Mouse (Mus musculus) layer of hippocampus, adult 11-12 months (tissue): ENCODE data around the gene Als2cr12.
"Not testable (repeated sequence)": the region's sequence is repeated elsewhere in the genome, so short reads cannot be mapped to it uniquely, and the experiment has no call there.

Source experiments
- DNase-seq: peaks from one replicate; pipeline ENCODE4 v3.0.0; 2022; ENCODE audit warnings: low spot score

Gene Als2cr12

DNA sequence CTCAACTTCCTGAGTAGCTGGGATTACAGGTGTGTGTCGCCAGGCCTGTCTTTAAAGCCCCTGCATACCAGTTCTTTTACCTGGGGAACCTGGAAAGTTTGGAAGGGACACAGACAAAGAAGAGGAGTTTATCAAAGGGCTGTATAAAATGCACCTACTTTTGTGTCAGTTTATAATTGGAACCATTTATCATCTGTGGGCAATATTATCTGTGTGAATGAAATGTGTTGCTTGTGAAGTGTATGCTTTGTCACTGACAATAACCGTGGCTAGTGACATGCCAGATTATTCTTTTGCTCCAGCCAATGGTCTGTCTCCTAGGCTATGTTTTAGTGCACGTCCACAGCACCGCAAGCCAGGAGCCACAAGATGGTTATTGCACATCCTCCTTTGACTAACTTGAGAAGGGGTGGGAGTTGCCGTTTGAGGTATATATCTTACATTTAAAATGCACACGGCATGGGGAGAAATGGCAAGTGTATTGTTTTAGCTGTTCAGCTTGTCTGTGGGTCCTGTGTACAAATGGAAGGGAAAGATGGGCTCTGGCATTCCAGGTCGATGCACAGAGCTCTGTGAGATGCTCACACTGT is 23.7 kb upstream of the Als2cr12 start:
- no peak for DNase-seq

DNA sequence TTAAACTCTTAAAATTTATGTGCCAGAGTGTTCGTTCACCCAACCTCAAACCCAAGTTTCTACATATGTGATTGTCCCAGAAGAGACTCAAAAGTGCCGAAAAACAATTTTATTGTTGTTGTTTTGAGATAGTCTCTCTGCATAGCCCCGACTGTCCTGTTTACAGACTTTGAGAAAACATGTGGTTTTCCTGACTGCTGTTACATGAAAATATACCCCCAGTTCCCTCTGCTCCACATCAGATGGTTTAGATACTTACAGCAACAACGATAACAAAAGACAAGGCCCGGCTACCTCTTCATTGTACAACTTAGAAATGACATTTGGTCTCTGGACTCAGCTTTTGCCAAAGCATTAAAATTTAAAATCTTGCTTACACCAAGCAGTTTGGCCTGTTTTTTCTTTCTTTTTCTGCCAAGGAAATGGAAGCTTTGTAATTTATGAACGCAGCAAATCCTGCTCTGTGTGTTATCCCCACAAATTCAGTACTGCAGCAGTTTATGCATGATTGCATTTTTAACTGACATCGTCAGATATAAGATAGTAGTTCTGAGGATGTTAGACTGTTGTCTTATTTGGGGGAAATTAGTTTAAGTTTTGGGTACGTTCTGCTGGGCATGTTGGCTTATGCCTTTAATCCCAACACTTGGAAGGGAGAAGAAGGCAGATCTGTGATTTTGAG is 21.9 kb upstream of the Als2cr12 start:
- DNase-seq: no peak

DNA sequence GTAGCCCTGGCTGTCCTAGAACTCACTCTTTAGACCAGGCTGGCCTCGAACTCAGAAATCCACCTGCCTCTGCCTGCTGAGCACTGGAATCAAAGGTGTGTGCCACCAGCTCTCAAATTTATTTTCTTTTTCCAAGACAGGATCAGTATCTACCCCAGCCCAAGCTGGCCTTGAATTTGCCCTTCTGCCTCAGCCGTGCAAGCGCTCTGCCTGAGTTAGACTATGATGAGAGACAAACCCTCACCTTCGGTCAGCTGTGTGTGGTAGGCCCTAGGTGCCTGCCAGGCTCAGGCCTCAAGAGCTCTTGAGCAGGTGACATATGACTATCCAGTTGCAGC is 21.1 kb upstream of the Als2cr12 start:
- no peak for DNase-seq

DNA sequence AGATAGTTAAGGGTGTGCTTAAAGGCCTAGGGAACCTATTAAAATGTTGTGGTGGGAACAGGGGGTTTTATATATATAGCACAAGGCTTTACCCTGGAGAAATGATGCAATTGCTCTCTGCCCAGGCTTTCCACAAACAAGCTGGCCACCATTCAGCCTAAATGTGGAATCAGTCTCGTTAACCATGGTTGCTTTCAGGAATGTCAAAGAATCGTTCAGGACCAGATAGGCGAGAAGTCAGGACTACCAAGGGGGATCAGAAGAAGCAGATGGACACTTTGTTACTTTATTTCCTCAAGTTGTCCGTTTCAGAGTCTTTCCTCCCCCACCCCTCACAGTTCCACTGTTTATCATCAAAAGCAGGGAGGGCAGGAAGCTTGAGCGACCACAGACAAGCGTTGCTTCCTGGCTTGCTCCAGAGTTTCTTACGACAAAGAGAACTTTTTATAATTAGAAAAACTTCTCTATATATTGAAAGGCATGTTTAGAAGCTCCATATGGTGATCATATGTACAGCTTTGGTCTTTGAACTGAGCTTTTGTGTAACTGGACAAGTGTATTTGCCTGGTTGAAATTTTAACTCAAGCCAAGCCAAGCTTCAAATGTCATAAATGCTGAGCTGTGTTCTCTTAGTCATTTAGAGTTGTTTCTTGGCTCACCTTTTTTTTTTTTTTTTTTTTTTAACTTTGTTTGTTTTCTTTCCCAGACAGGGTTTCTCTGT is 20.5 kb upstream of the Als2cr12 start:
- no peak for DNase-seq

DNA sequence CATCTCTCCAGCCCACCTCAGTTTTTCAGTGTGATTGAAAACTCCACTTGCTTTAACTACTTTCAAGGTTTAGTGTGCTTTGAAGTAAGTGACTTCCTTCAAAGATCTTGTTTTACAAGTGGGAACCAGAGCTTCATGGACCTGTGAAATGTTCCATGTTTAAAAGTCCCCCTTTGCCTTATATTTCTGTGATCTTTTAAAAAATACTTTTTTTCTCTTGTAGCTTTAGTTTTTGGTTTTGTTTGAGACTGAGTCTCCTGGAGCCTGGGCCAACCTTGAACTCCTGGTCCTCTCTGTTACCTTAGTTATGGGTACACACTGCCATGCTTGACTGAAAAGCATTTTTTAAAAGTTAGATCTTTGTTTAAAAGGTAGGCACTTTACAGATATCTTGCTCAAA is 19.7 kb upstream of the Als2cr12 start:
- no peak for DNase-seq

DNA sequence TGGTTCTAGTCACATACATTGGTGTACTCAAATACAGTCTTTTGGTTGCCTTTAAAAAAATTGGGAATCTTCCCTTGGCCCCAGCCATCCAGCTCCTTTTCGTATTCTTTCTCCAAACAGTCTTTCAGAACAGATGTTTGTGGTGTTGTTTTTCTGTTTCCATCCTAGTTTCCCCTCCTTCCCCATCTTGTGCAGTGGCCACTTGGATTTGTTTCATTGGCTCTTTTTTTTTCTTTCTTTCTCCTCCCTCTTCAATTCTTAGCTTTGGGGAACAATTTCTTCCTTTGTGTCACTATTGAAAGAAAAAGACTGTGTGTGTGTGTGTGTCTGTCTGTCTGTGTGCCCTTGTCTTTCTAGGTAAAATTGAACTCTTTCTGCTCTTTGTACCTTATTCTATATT is 18.6 kb upstream of the Als2cr12 start:
- DNase-seq: no peak

DNA sequence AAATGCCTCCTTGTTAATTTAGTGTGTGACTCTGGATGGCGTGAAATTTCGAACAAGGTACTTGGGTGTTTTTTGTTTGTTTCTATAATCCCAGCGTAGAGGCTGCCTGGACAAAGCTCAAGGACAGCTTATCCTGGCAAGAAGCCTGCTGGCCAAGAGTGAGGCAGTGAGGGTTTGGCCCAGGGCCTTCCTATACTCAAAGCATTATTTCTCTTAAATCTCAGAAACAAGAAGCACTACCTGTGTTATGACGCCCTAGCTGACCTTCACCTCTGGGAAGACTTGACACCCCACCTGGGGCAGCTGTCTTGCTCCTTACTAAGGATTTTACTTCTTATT is 18.1 kb upstream of the Als2cr12 start:
- DNase-seq: peak; percentile 47

DNA sequence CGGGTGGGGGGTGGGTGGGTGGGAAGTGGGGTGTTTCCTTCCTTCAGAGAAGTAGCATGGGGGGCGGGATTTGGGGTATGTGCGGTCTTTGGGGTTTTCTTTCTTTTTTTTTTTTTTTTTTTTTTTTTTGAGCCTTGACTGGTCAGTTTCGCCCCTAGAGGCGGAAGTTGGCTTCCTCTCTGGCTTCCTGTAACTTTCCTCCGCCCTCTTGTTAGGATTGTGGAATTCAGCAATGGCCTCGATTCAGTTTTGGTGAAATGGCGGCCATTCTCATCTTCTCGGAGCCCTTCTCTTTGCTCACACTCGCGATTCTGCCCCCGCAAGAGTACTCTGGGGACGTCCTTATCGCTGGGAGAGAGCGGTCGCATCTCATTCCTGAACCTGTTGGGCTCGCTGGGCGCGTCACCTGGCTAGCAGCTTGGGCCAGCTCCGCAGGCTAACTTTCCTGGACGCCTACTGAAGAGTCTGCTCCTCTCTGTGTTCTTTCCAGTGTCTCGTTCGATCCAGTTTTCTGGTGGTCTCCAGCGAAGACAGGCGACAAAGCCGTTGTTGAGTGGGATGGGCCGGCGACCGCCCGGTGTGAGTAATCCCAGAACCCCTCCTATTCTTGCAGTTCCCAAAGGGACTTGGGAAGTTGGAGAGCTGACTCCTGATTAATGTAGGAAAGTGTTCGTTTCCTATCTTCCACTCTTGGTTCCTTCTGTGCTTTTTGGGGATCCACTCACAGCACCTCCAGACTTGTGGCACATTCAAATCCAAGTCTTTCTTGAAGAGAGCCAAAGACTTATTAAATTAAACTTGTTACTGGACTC is 17.5 kb upstream of the Als2cr12 start:
- peak; percentile 52 for DNase-seq

DNA sequence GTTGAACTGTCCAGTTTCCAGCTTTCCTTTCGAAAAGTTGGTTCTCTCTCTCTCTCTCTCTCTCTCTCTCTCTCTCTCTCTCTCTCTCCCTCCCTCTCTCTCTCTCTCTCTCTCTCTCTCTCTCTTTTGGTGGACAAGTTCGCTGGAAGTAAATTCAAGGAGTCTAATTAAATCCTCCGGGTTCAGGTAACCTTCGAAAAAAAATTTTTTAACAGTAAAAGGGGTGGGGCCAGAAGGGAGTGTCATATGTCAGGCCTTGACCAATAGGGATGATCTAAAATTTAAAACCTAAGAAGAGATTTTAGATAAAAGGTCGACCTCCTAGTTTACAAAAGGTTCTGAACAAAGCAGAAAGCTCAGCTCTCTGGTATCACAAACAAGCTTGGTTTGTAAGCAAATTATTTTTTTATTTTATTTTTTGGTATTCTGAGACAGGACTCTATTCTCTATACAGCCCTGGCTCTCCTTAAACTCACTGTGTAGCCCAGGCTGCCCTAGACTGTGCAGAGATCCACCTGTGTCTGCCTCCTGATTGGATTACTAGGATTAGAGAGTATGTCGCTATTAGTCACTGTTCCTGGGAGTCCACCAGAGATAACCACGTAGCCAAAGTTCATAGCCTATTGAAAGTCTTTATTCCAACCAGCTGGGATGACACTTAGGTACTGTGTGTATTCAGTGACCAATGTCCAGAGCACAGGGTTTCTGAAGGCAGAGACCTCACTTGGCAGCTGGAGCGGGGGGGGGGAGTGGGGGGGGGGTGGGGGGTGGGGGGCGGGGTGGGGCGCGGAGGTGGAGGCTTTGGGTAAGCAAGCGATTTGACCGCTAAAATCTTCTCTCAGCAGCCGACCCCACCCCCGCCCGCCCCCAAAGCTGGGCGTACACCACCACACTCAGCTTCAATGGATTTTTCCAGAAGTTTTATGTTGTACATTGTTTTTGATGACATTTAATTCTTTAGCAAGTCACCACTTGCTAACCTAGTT is 16.6 kb upstream of the Als2cr12 start:
- DNase-seq: no peak

DNA sequence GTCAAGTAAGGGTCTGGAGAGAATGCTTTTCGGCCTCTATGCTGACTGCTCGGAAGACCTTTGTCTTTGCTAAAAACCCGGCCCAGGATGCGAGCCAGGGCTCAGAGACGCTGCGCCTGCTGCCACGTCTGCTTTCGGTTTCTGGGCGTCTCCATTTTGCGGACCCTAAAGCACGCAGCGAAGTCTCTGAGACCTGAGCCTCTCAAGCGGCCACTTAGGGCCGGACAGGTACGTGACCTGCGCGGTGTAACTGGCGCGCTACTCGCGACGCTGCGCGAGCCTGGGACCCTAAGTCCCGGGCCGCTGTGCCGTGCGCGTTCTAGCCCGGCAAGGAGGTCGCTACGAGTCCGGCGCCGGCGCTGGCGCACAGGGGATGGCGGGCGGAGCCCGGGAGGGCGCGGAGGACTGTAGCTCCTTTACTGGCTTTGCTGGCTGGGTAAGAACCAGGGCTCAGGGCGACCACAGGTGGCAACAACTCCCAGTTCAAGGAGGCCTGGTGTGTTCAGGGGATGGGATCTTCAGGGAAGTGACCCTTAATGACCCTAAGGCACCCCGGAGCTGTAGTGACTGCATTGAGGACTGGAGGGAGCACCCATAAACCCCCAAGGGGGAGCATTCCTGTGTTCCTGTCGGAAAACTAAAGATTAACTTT is 15.7 kb upstream of the Als2cr12 start, which contains the start of gene Cflar:
Gene Cflar, plus strand, starts transcription at position 144 of the 652 bp plus-strand sequence.
- peak; percentile 59 for DNase-seq

DNA sequence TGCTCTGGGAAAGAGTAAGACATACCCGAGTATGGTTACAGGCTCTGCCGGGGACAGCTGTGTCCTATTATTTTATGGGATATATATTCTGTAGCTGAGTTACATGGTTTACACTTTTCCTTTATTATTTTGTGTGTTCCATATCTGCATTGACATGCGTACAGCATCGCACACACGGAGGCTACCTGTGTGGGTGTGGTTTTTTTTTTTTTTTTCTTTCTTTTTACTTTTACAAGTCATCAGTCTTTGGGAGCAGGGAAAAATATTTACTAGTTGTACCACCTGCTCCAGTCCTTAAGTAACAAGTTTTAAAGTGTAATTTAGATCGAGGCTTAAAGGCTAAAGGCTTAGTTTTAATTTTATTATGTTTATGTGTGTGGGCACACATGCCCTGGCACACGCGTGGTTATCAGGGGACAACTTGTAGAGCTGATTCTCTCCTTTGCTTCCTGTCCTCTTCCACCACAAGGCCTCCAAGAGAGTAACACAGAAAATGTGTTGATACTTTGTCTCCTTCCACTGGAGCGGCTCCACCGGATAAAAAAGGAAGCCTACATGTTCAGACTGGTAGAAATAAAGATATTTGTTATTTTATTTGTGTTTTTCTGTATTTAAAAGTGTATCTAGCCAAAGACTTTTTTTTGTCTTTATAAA is 15.0 kb upstream of the Als2cr12 start:
- no peak for DNase-seq

DNA sequence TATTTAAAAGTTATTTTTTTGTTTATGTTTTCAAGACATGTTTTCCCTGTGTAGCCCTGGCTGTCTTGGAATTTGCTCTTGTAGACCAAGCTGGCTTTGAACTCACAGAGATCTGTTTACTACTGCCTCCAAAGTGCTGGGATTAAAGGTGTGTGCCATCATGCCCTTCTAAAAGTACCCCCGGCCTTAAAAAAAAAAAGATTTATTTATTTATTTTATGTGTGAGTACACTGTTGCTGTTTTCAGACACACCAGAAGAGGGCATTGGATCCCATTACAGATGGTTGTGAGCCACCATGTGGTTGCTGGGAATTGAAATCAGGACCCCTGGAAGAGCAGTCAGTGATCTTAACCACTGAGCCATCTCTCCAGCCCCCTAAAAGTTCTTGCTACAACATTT is 14.3 kb upstream of the Als2cr12 start:
- not testable (repeated sequence) for DNase-seq

DNA sequence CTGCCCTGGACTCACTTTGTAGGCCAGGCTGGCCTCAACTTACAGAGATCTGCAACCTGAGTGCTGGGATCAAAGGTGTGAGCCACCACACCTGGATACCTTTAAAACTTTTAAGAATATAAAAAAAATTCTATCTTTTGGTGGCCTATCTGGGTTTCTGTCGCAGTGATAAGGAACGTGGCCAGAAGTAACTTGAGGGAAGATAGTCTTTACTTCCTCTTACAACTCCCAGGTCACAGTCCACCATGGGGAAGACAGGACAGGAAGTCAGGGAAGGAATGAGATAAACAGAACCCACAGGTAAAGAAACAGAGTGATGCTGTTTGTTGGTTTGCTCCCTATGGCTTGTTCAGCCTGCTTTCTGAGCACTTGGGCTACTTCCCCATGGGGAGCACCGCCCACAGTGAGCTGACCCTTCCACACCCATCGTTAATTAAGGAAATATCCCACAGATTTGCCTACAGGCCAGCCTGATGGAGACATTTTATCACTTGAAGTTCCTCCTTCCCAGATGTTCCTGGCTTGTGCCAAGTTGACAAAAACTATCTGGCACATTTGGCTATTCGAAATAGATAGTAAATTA is 4.9 kb upstream of the Als2cr12 start:
- DNase-seq: not testable (repeated sequence)

DNA sequence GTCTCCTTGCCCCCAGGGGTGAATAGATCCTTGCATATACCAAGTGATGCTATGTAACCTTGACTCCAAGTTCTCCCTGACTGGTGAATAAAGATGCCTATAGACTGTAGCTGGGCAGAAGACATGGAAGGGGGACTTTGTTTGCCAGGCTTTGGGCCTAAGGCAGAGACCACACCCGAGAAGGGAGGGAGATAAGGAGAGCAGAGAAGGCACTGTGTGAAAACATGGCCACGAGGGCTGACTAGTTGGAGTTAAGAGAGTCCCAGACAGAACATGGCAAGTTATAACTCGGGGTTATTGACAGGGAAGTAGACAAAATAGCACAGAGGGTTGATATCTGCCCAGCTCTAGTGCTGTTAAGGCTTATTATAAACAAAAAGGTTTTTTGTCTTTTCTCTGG is 4.2 kb upstream of the Als2cr12 start:
- no peak for DNase-seq

DNA sequence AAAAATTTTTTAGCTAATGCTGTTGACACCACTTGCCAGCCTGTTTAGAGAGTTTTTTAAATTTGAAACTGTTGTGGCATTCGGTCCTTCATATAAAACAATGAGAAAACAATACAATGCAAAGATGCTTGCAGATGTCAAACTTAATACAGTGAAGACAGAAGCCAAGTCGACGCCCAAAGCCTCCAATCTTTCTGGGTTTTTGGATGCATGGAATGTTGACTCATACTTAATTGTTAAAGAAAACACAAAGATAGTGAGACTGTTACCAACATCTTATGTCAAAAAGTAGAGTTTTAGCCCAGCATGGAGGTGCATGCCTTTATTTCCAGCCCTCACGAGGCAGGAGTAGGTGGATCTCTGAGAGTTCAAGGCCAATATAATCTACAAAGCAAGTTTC is 3.0 kb upstream of the Als2cr12 start:
- no peak for DNase-seq

DNA sequence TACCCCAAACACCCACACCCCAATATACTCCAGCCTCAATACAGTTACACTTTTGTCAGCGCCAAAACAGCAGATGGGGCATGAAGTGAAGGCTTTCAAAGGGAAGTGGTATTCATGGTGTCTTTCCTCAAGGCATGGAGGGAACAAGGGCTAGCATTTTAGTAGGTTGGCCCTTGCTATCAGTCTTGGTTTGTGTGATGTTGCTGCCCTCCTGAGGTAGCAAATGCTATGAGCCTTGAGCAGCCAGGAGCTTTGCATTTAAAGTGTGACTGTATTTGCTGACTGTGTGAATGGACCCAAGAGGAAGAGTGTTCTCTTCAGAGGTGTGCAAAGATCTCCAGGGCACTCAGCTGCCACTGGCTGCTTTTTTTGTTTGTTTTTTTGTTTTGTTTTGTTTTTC is 1.8 kb upstream of the Als2cr12 start:
- DNase-seq: peak; percentile 26

DNA sequence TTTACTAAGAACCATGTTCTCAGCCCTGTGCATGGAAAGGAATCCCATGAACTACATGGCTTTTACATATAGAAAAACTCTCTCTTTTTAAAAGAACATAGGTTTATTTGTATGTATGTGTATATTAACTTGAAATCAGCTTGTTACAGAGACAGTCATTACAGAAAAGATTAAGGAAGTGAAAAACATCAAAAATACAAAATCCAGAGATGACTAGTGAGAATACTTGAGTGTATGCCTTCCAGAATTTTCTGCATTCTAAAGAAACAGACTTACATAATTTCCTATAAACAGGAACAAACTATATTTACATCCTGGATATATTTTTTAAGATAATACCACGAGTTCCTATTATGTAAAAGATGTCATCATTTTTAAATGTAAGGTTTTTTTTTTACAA is 2.1 kb downstream of the Als2cr12 start:
- no peak for DNase-seq

DNA sequence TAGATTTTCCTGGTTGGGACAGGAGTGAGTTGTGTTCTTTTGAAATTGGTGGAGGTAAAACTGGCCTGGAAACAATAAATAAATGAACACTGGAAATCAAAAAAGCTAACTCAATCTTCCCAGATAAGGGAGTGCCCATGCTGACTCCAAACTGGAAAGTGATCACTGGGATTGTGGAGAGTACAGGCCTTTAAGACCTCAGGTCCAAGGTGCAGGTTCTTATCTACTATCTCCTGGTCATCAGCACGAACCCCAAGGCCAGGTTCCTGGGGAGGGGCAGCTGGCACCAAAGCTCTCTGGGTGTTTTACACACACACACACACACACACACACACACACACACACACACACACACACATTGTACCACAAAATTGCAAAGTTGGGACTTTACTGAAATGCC is 4.1 kb downstream of the Als2cr12 start:
- not testable (repeated sequence) for DNase-seq

DNA sequence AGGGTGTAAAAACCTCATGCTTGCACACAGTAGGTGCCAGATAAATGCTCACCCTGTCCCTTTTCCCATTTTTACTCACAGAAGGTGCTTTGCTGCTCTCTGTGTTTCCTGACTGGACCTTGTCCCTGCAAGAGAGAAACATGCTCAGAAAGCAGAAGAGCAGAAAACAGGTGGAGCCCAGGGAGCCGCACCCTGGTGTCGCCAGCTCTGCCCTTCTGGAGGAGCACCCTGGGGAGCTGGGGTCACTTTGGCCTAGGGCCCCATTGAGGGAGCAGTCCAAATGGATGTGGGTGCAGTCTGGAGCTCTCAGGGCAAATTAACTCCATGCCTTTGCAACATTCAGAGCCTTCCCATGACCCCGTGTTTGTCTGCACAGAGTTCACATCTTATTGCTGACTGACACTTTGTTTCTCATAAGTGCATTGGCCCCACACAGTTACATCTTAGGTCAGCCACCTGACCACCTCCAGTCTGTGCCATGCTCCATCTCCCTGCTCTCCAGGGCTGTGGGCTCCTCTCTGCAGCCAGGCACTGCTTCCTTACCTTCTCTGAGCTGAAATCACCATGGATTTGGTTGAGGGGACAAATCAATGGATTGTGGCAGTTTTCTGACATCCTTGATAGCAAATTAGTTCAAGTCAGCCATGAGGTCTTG is 4.8 kb downstream of the Als2cr12 start:
- not testable (repeated sequence) for DNase-seq
